10 mouse cellular contexts compared by ENCODE assay signal in genomic region chr19:26731809-26732208, GRCm38 (mm10).
DNase-seq lines count a peak whose midpoint lies in the region; ATAC-seq and TF ChIP-seq lines count a peak whose summit lies in the region.
"Had no signal": no experiment of that assay in that cellular context is flagged by ENCODE, and none has a peak within 500 bp of the region (broad histone marks: within the 10 kb centered on the region; RNA-seq: fewer than 3 reads in every experiment).

No protein-coding gene starts in this region.

- 10% methylated on average over 4 of the region's 4 CpGs for WGBS in heart, adult 2 months
- 7% methylated on average over 4 of the region's 4 CpGs for WGBS in midbrain, embryonic 14.5 days
- 15% methylated on average over 4 of the region's 4 CpGs for WGBS in midbrain, embryonic 10.5 days

- H3K27me3 ChIP-seq in heart, adult 2 months (ENCODE audit: control insufficient read depth, insufficient read depth, low read length), result no peaks in the 10 kb centered on the region
- H3K27me3 ChIP-seq in midbrain, embryonic 14.5 days (ENCODE audit: control insufficient read depth, insufficient read depth, low read length), result no peaks in the 10 kb centered on the region
- no peaks in the 10 kb centered on the region for H3K27me3 ChIP-seq in midbrain, embryonic 10.5 days (ENCODE audit: low read depth, poor library complexity, severe bottlenecking)

- peaks cover 2% of the 10 kb centered on the region for H3K79me2 ChIP-seq in heart, adult 2 months (replicated peaks; ENCODE audit: control insufficient read depth, insufficient read depth, low read length)

- H3K36me3 ChIP-seq in heart, adult 2 months (ENCODE audit: control insufficient read depth, insufficient read depth, low read length), result no peaks in the 10 kb centered on the region; the same call in 1 of the 2 replicates
- no peaks in the 10 kb centered on the region for H3K36me3 ChIP-seq in midbrain, embryonic 14.5 days (ENCODE audit: control insufficient read depth, insufficient read depth, low read length)
- H3K36me3 ChIP-seq in midbrain, embryonic 10.5 days, result no peaks in the 10 kb centered on the region

- no peak for ATAC-seq in midbrain, embryonic 14.5 days (ENCODE audit: low FRiP score, low TSS enrichment)

- no peak overlapping the region for H3K9ac ChIP-seq in heart, adult 2 months (ENCODE audit: low read depth, low read length)
- H3K9ac ChIP-seq in midbrain, embryonic 14.5 days (replicated peaks; ENCODE audit: low read length), result no peak overlapping the region

- TF ChIP-seq EP300 in heart, adult 2 months (IDR thresholded peaks at IDR 0.05; ENCODE audit: insufficient read depth, low read depth, low read length), result no peak

- H3K27ac ChIP-seq in heart, adult 2 months, result no peak overlapping the region
- H3K27ac ChIP-seq in midbrain, embryonic 14.5 days (replicated peaks; ENCODE audit: low read depth, low read length), result no peak overlapping the region
- no peak overlapping the region for H3K27ac ChIP-seq in midbrain, embryonic 10.5 days (replicated peaks)

- H3K4me3 ChIP-seq in heart, adult 2 months, result no peak overlapping the region
- H3K4me3 ChIP-seq in midbrain, embryonic 14.5 days (replicated peaks; ENCODE audit: low read depth, low read length), result no peak overlapping the region
- H3K4me3 ChIP-seq in midbrain, embryonic 10.5 days, result no peak overlapping the region
- H3K4me3 ChIP-seq: erythroblast, embryonic 14.5 days had no signal

- no peaks in the 10 kb centered on the region for H3K9me3 ChIP-seq in midbrain, embryonic 14.5 days (ENCODE audit: control insufficient read depth, low read length)
- no peaks in the 10 kb centered on the region for H3K9me3 ChIP-seq in midbrain, embryonic 10.5 days (replicated peaks)

- intact Hi-C loops in heart, adult 2 months (cut with DNase I), result loop anchor here (5.0 to 10.0 kb wide), 2 partner anchors 383 to 695 kb away; partner anchors contain the start of gene Pum3
- intact Hi-C loops in heart, postnatal 14 days (cut with DNase I), result loop anchor here (5.0 to 10.0 kb wide), 2 partner anchors 483 to 695 kb away; partner anchors contain the start of genes Pum3 and Vldlr

- no peak for TF ChIP-seq POLR2A in heart, adult 2 months (IDR thresholded peaks at IDR 0.05; ENCODE audit: insufficient read depth, low read depth, low read length)

- TF ChIP-seq CTCF in heart, adult 2 months (IDR thresholded peaks at IDR 0.05), result peak; percentile 72

- peaks cover 10% of the 10 kb centered on the region for H3K4me1 ChIP-seq in heart, adult 2 months (ENCODE audit: control insufficient read depth, insufficient read depth, low read length)
- H3K4me1 ChIP-seq in midbrain, embryonic 14.5 days (ENCODE audit: control insufficient read depth, insufficient read depth, low read length), result peaks cover 18% of the 10 kb centered on the region
- peaks cover 14% of the 10 kb centered on the region for H3K4me1 ChIP-seq in midbrain, embryonic 10.5 days

- H3K4me2 ChIP-seq in midbrain, embryonic 14.5 days (ENCODE audit: low read length), result no peak overlapping the region

- no peak for DNase-seq in heart, adult 2 months
- no peak for DNase-seq in heart, postnatal 14 days
- DNase-seq in midbrain, embryonic 14.5 days, result peak; percentile 82
- no peak for DNase-seq in midbrain, embryonic 10.5 days (ENCODE audit: low spot score)
- DNase-seq in embryo, embryonic 9.5 days (ENCODE audit: extremely low spot score), result peak; percentile 35
- peak; percentile 80 for DNase-seq in retina, embryonic 14.5 days (ENCODE audit: low spot score)
- DNase-seq in urinary bladder, postnatal 14 days (ENCODE audit: low spot score), result no peak
- no peak for DNase-seq in kidney, postnatal 4 days
- DNase-seq: layer of hippocampus, adult 9-11 months had no signal

Comparison
In these comparisons a context has a peak if more than half of its experiments do, and no peak if none do; other contexts are left out.
1. DNase-seq: peak in midbrain, embryonic 14.5 days (single experiment), embryo, embryonic 9.5 days (single experiment) and retina, embryonic 14.5 days (single experiment); none in heart, adult 2 months (0 of 2), heart, postnatal 14 days (0 of 2), midbrain, embryonic 10.5 days (single experiment), urinary bladder, postnatal 14 days (single experiment) and kidney, postnatal 4 days (0 of 2).